Mouse (Mus musculus): ENCODE data around the gene Rpl41. TPM values are rescaled to one million over a fixed set of nuclear protein-coding genes. Genes with fewer than 3 reads are reported as not detected.
"Not testable (repeated sequence)": the region's sequence is repeated elsewhere in the genome, so short reads cannot be mapped to it uniquely, and the experiment has no call there.

The Rpl41 gene
- polyA plus RNA-seq, 1 experiment from 2014 or later = 2,372 TPM

DNA sequence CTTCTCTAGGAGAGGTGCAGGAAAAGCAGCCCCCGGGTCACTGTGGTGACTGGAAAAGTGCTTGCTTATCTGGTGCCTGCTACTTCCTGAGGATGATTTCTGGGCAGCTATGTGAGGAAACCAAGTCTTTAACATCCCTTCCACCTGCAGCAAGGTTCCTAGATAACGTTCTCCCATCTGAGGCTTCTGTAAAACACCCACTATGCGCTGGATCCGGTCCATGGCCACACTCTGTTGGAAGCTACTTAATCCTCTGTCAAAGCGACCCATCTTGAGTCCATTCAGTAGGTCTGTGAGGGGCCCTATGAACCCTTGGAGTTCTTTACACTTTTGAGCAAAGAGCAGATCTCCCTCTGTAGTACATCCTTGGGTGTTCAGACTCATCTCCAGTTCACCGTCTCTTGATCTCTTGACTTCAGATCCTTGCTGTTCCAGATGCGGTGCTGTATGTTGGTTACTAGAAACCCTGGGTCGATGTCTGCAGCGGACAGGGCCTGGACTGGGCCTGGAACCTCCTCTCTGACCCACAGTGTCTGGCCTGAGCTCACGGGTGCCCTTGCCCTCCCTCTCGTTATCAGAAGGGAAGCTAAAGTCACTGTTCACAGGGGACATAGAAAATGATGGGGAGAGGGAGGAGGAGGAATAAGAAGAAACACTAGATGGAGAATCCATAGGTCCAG lies 1.2 kb upstream of the Rpl41 start:
- WGBS = 91% methylated on average over 11 of the region's 11 CpGs
- not testable (repeated sequence) for H3K27me3 ChIP-seq (replicated peaks); ATAC-seq (ENCODE audit: low FRiP score)

DNA sequence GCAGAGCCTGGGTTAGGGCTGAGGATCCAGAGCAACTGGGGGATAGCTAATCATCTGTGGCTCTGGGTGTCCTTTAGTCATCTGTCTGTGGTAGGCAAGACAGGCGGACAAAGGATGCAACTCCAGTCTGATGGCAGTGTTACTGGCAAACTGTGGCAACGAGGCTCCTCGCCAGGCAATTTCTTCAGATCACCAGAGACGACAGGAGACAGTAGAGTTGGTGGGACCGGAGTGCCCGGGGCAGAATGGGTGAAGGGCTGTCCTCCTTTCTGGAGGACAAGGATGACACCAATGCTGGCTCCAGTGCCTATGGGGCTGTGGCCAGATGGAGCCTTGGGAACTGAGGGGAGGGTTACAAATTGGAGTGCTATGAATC lies 565 bp upstream of the Rpl41 start:
- not testable (repeated sequence) for H3K4me3 ChIP-seq (replicated peaks); H3K9ac ChIP-seq (replicated peaks); H3K27me3 ChIP-seq (replicated peaks); ATAC-seq (ENCODE audit: low FRiP score); H3K9me3 ChIP-seq (replicated peaks)
- H3K27ac ChIP-seq (replicated peaks) = peak overlapping the region; percentile 98
- H3K4me2 ChIP-seq = peak overlapping the region; percentile 85
- peaks cover 20% of the 10 kb centered on the region for H3K4me1 ChIP-seq
- 66% methylated on average over 6 of the region's 6 CpGs for WGBS
- H3K36me3 ChIP-seq = peaks cover 10% of the 10 kb centered on the region

More for the DNA sequence above, 1.2 kb upstream of the Rpl41 start:
- not testable (repeated sequence) for H3K4me2 ChIP-seq; H3K9me3 ChIP-seq (replicated peaks); H3K9ac ChIP-seq (replicated peaks); H3K36me3 ChIP-seq; H3K4me3 ChIP-seq (replicated peaks)
- Histone ChIP-seq H3K27ac (replicated peaks) (peak overlapping the region; percentile 98), H3K4me1 (peaks cover 20% of the 10 kb centered on the region)

DNA sequence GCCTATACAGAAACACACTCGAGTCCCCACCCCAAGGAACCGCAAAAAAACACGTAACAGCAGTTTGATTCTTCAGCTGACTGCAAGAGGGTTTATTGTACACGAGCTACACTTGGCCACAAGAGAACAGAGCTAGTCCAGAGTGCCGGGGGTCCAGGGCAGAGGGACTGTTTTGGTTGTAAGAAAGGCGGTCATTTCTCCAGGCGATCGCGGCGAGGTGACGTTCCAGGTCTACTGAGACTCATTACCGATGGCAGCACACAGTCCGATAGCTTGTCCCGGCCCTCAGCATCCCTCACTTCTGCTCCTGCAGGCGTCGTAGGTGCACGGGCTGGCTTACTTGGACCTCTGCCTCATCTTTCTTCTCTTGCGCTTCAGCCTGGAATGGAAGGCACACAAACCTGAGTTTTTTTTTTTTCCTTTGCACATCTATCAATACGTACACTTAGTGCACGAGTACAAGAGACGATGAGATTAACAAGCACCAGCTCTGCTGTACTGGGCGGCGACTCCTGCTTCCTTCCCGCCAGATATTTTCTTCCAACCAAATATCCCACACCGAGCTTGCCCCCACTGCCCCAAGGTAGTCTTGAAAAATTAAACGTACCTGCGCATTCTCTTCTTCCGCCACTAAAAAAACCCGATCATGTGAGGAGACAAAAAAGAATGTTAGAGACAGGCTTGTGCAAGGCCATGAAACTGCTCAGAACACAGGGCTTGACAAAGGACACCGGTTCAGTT lies 884 bp downstream of the Rpl41 start:
- peak overlapping the region; percentile 85 for H3K4me2 ChIP-seq
- peak overlapping the region; percentile 98 for H3K27ac ChIP-seq (replicated peaks)
- H3K9ac ChIP-seq (replicated peaks) = peak overlapping the region; percentile 78
- H3K4me1 ChIP-seq = peaks cover 32% of the 10 kb centered on the region
- H3K36me3 ChIP-seq = peaks cover 25% of the 10 kb centered on the region
- H3K4me3 ChIP-seq (replicated peaks) = peak overlapping the region; percentile 71
- ATAC-seq (ENCODE audit: low FRiP score) = 0 out of 2 replicates have a peak, but pooled peaks have one; percentile 3
- H3K27me3 ChIP-seq (replicated peaks); H3K9me3 ChIP-seq (replicated peaks): not testable (repeated sequence)
- WGBS = 0% methylated on average over 30 of the region's 30 CpGs

DNA sequence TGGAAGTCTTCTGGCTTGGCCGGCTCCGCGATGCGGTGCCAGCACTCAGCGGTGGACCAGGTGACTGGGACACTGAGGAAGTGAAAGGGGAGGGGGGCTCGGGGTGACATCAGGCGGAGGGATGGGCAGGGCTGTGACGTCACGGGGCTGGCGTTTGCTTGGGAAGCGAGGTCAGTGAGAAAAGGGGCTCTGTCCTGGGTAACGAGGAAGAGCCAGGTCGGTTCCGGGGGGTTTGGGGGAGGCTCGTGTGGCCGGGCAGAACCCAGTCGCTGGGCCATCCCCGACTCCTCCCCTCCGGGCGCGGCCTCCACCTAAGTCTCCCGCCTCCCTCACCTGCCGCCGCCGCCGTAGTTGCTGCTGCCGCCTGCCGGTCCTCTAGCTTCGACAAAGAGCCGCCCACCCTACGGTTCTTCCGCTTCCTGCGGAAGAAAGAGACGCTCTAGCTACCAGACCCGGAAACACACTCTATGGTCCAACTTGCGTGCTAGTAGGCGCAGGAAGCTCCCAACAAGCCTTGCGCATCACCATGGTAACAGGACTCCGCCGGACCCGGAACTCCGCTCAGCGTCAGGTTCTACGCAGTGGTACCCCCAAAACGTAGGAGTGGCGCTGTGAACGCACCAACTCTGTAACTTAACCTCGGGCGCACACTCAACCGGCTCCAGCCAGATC lies 1.6 kb downstream of the Rpl41 start, which contains the start of gene Zc3h10:
Zc3h10 (minus strand) TSS at position 414 of the 672 bp plus-strand sequence.
- Histone ChIP-seq H3K9me3 (replicated peaks) (no peaks in the 10 kb centered on the region), H3K27me3 (replicated peaks) (no peaks in the 10 kb centered on the region), H3K36me3 (peaks cover 31% of the 10 kb centered on the region), H3K4me3 (replicated peaks) (peak within 1 kb of the TSS; percentile 71), H3K4me1 (peaks cover 34% of the 10 kb centered on the region), H3K9ac (replicated peaks) (peak within 1 kb of the TSS; percentile 78), H3K4me2 (peak within 1 kb of the TSS; percentile 85), H3K27ac (replicated peaks) (peak within 1 kb of the TSS; percentile 98)
- peak; percentile 90 for ATAC-seq (ENCODE audit: low FRiP score)
- WGBS = under 1% methylated on average over 47 of the region's 50 CpGs

DNA sequence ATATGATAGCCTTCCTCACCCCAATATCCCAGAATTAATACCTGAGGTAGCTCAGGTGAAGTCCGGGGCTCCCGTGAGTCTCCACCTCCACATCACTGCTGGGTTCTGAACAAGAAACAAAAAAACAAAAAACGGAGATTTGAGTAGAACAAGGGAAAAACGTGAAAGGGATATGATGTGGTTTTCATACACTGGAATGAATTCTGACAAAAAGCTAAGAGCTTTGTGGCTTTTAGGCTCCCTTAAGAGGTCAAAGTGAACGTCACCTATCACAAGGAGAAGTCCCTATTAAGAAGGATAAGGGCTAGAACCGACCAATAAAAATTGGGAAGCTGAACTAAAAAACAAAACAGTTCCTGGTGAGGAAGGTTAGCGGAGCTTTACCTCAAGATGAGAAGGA lies 2.3 kb downstream of the Rpl41 start:
- H3K4me3 ChIP-seq (replicated peaks) = peak overlapping the region; percentile 71
- H3K4me2 ChIP-seq = peak overlapping the region; percentile 85
- H3K4me1 ChIP-seq = peaks cover 34% of the 10 kb centered on the region
- no peaks in the 10 kb centered on the region for H3K27me3 ChIP-seq (replicated peaks)
- peaks cover 37% of the 10 kb centered on the region for H3K36me3 ChIP-seq
- 31% methylated on average over 7 of the region's 7 CpGs for WGBS
- peak overlapping the region; percentile 98 for H3K27ac ChIP-seq (replicated peaks)
- H3K9me3 ChIP-seq (replicated peaks) = no peaks in the 10 kb centered on the region
- peak overlapping the region; percentile 72 for H3K9ac ChIP-seq (replicated peaks)
- no peak for ATAC-seq (ENCODE audit: low FRiP score)

DNA sequence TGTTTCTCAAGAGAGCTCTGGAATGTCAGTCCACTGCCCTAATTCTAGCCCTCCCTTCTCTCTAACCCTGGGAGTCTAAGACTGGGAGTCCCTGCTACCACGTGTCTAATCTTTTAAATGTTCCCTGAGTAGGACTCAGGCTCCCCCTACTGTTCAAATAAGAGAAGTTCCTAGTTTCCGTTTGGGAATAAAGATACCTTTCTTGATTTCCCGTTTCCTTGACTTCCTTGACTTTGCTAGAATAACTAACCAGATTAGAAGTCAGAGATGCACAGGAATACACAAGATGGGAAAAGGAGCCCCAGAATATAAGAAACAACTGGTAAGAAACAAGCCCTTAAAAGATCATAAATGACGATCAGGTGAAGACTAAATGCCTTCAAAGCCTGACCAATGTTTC lies 2.7 kb downstream of the Rpl41 start:
- no peak for ATAC-seq (ENCODE audit: low FRiP score)
- H3K4me2 ChIP-seq = peak overlapping the region; percentile 85
- H3K4me1 ChIP-seq = peaks cover 34% of the 10 kb centered on the region
- H3K27ac ChIP-seq (replicated peaks) = peak overlapping the region; percentile 98
- H3K9me3 ChIP-seq (replicated peaks) = no peaks in the 10 kb centered on the region
- no peaks in the 10 kb centered on the region for H3K27me3 ChIP-seq (replicated peaks)
- H3K9ac ChIP-seq (replicated peaks) = peak overlapping the region; percentile 72
- peaks cover 37% of the 10 kb centered on the region for H3K36me3 ChIP-seq
- WGBS = 13% methylated on average over 4 of the region's 4 CpGs
- H3K4me3 ChIP-seq (replicated peaks) = peak overlapping the region; percentile 71

DNA sequence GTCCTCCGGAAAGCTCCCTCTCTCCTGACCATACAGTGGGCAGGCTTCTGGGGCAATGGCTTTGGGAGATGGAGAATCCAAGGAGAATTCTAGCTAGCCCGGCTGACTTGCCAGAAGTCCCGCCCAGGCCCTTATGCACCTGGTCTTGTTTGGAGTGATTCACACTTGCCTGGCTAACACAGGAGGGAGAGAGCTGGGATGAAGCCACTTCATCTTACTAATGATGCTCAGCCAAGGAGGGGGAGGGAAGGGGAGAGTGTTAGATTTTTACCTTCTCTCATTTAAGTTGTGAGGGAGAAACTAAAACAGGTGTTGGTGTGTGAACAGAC lies 3.6 kb downstream of the Rpl41 start:
- Histone ChIP-seq H3K4me3 (replicated peaks) (no peak overlapping the region), H3K4me2 (no peak overlapping the region), H3K27me3 (replicated peaks) (no peaks in the 10 kb centered on the region), H3K36me3 (peaks cover 40% of the 10 kb centered on the region), H3K4me1 (peaks cover 34% of the 10 kb centered on the region), H3K9me3 (replicated peaks) (no peaks in the 10 kb centered on the region), H3K9ac (replicated peaks) (no peak overlapping the region), H3K27ac (replicated peaks) (no peak overlapping the region)
- ATAC-seq (ENCODE audit: low FRiP score) = no peak
- WGBS = 94% methylated on average over 3 of the region's 3 CpGs

DNA sequence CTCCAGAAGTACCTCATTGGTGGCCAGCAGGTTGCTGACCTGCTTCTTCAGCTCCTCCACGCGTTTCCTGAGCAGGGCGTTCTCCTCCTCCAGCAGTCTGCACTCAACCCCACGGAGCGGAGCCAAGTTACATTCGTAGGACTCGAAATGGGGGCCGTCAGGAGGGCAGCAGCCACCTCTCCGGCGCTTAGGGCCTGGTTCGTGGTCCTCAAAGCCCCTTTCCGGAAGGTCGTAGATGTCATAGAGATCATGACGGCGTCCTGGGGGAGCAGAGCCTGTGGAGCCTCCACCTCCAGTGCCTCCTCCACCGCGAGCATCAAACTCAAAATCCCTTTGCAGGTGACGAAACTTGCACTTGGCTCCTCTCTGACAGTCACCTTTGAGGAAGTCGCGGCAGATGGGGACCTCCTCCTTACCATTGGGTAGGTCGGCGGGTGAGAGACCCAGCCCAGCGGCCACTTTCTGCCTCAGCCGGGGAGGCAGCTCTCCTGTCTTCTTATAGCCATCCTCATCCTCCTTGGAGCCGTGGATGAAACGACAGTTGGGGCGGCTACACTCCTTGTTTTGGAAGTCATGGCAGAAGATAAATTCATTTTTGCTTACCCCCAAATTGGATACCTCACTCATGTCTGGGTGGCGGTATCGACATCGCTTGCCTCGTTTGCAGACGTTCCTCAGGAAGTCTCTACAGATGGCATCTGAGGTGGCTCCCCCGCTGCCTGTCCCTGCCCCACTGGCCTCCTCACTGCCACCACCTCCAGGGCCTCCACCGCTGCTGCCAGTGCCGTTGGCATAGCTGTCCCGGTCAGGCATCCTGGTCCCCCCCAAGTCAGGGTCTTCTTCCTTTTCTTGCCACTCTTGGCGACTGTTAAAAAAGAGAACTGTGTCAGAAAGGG lies 4.2 kb downstream of the Rpl41 start:
- WGBS = 95% methylated on average over 37 of the region's 37 CpGs

DNA sequence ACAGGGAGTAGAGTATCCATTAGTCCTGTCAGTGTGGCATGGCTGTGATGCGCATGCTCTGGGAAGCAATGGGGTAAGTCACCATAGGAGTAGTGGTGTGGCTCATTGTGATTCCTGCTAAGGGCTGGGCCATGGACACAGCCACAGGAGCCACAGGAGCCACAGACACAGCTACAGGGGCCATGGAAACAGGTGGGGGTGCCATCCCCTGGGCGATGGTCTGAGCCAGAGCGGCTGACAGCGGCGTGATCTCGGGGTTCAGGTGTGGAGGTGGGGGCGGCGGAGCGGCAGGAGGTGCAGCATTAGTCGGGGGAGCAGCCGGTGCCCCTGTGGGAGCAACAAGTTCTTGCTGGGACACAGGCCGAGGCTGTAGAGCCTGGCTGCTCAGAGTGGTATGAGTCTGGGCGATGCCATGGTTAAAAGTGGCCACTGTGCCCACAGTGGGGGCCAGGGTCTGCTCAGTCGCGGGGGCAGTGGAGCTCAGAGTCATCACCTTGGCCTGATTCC lies 4.9 kb downstream of the Rpl41 start:
- ATAC-seq (ENCODE audit: low FRiP score) = no peak
- WGBS = 97% methylated on average over 15 of the region's 15 CpGs

More for the DNA sequence above, 4.2 kb downstream of the Rpl41 start:
- Histone ChIP-seq H3K4me3 (replicated peaks) (no peak overlapping the region), H3K27me3 (replicated peaks) (no peaks in the 10 kb centered on the region), H3K4me1 (peaks cover 34% of the 10 kb centered on the region), H3K27ac (replicated peaks) (no peak overlapping the region), H3K36me3 (peaks cover 40% of the 10 kb centered on the region), H3K4me2 (no peak overlapping the region), H3K9ac (replicated peaks) (no peak overlapping the region), H3K9me3 (replicated peaks) (no peaks in the 10 kb centered on the region)
- no peak for ATAC-seq (ENCODE audit: low FRiP score)

DNA sequence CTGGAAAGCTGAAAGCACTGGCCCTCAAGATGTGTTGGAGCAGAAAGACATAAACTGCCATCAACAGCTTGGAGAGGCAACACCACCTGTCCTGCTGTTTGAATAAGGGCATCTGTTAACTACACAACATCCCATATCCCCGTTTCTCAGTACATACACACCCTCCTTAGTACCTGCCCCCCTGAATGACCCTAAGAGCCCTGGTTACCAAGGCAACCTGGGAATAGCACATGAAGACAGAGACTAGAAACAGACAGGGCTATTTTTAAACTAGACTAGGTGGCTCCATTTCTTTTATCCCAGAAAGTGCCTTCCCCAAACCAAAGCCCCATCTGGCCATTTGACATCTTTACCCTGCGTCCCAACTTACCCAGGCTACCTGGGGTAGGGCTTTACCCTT lies 6.0 kb downstream of the Rpl41 start:
- ATAC-seq (ENCODE audit: low FRiP score) = no peak
- Histone ChIP-seq H3K27me3 (replicated peaks) (no peaks in the 10 kb centered on the region), H3K27ac (replicated peaks) (no peak overlapping the region), H3K4me1 (peaks cover 29% of the 10 kb centered on the region), H3K4me3 (replicated peaks) (no peak overlapping the region), H3K9ac (replicated peaks) (no peak overlapping the region), H3K4me2 (no peak overlapping the region), H3K9me3 (replicated peaks) (no peaks in the 10 kb centered on the region), H3K36me3 (peaks cover 40% of the 10 kb centered on the region)
- WGBS = 78% methylated on average over 2 of the region's 2 CpGs

More for the DNA sequence above, 4.9 kb downstream of the Rpl41 start:
- Histone ChIP-seq H3K27me3 (replicated peaks) (no peaks in the 10 kb centered on the region), H3K9ac (replicated peaks) (no peak overlapping the region), H3K36me3 (peaks cover 40% of the 10 kb centered on the region), H3K4me2 (no peak overlapping the region), H3K27ac (replicated peaks) (no peak overlapping the region), H3K4me3 (replicated peaks) (no peak overlapping the region), H3K9me3 (replicated peaks) (no peaks in the 10 kb centered on the region), H3K4me1 (peaks cover 29% of the 10 kb centered on the region)

DNA sequence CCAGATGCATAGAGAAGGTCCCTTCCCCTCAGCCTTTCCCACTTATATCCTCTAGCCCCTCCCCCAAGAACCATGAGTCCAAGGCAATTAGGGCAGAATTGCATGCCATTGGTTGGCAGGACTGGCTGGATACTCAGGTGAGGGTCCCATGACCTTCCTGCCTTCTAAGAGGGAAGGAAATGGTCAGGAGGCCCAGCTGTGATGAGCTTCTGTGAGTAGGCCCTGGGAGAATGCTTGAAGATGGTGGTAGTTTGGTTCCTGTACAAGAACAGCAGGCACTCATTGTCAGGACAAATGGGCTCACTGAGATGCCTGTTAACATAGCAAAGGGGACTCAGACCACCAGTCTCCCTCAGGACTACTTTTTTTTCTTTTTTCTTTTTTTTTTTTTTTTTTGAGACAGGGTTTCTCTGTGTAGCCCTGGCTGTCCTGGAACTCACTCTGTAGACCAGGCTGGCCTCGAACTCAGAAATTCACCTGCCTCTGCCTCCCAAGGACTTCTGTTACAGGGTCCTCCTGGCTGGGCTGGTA lies 10.7 kb downstream of the Rpl41 start:
- Histone ChIP-seq H3K4me3 (replicated peaks) (no peak overlapping the region), H3K9ac (replicated peaks) (no peak overlapping the region), H3K27ac (replicated peaks) (no peak overlapping the region), H3K4me1 (peaks cover 8% of the 10 kb centered on the region), H3K4me2 (no peak overlapping the region), H3K27me3 (replicated peaks) (no peaks in the 10 kb centered on the region), H3K9me3 (replicated peaks) (no peaks in the 10 kb centered on the region), H3K36me3 (peaks cover 17% of the 10 kb centered on the region)
- no peak for ATAC-seq (ENCODE audit: low FRiP score)
- WGBS = 87% methylated on average over 1 of the region's 1 CpGs
